Mouse (Mus musculus) embryonic facial prominence, embryonic 11.5 days (tissue): ENCODE results near the gene Nos3. TPM values are rescaled to one million over a fixed set of nuclear protein-coding genes. Genes with fewer than 3 reads are reported as not detected.
A peak's percentile ranks its signal among the peaks of the same experiment; 100 is the strongest.

Experiments used
- ATAC-seq: fragments of 200-750 bp; cut with Nextera tagmentation; replicated peaks from 2 replicates; pipeline ENCODE4 v1.8.0; 2017; ENCODE audit warnings: low read depth; ENCODE audit not compliant: insufficient number of reproducible peaks, low FRiP score, low TSS enrichment
- DNase-seq: peaks from one replicate; pipeline ENCODE4 v3.0.0-alpha.2; 2015; ENCODE audit warnings: low spot score
- H3K27ac ChIP-seq: fragments of 300-500 bp; sonication (generic); replicated peaks from 2 replicates; pipeline ENCODE4 v1.5.1; 2014; ENCODE audit warnings: mild to moderate bottlenecking, low read depth, low read length, control low read depth
- H3K27me3 ChIP-seq: fragments of 300-500 bp; sonication (generic); 2 replicates; pipeline ENCODE4 v1.6.1; 2014; ENCODE audit warnings: mild to moderate bottlenecking, low read length, moderate library complexity, mixed read lengths; ENCODE audit not compliant: control insufficient read depth, insufficient read depth
- H3K36me3 ChIP-seq: fragments of 300-500 bp; sonication (generic); replicated peaks from 2 replicates; pipeline ENCODE4 v1.6.1; 2014; ENCODE audit warnings: low read depth, mild to moderate bottlenecking, low read length, moderate library complexity, mixed read lengths; ENCODE audit not compliant: control insufficient read depth, insufficient read depth
- H3K4me1 ChIP-seq: fragments of 300-500 bp; sonication (generic); 2 replicates; pipeline ENCODE4 v1.6.1; 2014; ENCODE audit warnings: low read length, mixed read lengths; ENCODE audit not compliant: control insufficient read depth, insufficient read depth
- H3K4me2 ChIP-seq: fragments of 300-500 bp; sonication (generic); 2 replicates; pipeline ENCODE4 v1.6.1; 2014; ENCODE audit warnings: low read depth, mild to moderate bottlenecking, control low read depth, low read length, moderate library complexity
- H3K4me3 ChIP-seq: fragments of 300-500 bp; sonication (generic); 2 replicates; pipeline ENCODE4 v1.5.1; 2014; ENCODE audit warnings: low read depth, low read length, control low read depth
- H3K9ac ChIP-seq: fragments of 300-500 bp; sonication (generic); replicated peaks from 2 replicates; pipeline ENCODE4 v1.6.1; 2014; ENCODE audit warnings: mild to moderate bottlenecking, control low read depth, low read length
- H3K9me3 ChIP-seq: fragments of 300-500 bp; sonication (generic); replicated peaks from 2 replicates; pipeline ENCODE4 v1.6.1; 2016; ENCODE audit warnings: mild to moderate bottlenecking, low read length, inconsistent platforms, mixed read lengths; ENCODE audit not compliant: control insufficient read depth
- whole genome bisulfite sequencing: fragments of 180-500 bp; shearing (Covaris S2); extraction: QIAGEN DNeasy Blood & Tissue Kit; methylation state at CpG from one replicate; pipeline ENCODE4 v1.1.7; 2014; 5-methylcytosine and 5-hydroxymethylcytosine counted together
- polyA plus RNA-seq: library from polyadenylated mRNA; unstranded; fragments of >200 nt; fragmentation: Nextera tagmentation; extraction: Ambion mirVana; gene quantifications from 2 replicates; pipeline ENCODE4 v1.2.1, GENCODE M21; 2014

Nos3 gene
- polyA plus RNA-seq: 3.2 and 4.2 TPM in 2 replicates

- H3K9ac ChIP-seq: no peak within 1 kb of the TSS; the same call in 1 of the 2 replicates
- 0 out of 2 replicates have a peak within 1 kb of the TSS, but pooled peaks have one; percentile 6 for H3K4me3 ChIP-seq
- no peaks in the 10 kb centered on the region for H3K9me3 ChIP-seq
- H3K4me2 ChIP-seq: no peak within 1 kb of the TSS; the same call in 1 of the 2 replicates
- H3K36me3 ChIP-seq: no peaks in the 10 kb centered on the region
- ATAC-seq (no peak), DNase-seq (no peak)
- no peak within 1 kb of the TSS for H3K27ac ChIP-seq
- WGBS: 42% methylated on average over 12 of the region's 12 CpGs
- no peaks in the 10 kb centered on the region for H3K4me1 ChIP-seq
- no peaks in the 10 kb centered on the region for H3K27me3 ChIP-seq
Measured at GRCm38 (mm10) chr5:24364508-24364907, at the start of gene Nos3. Gene Nos3, plus strand, starts transcription at chr5:24364810.

GRCm38 (mm10) chr5:24319776-24320466 is 44.7 kb upstream of the Nos3 start:
- Histone ChIP-seq H3K9ac (peak overlapping the region; percentile 25; the same call in 1 of the 2 replicates), H3K4me3 (no peak overlapping the region), H3K4me1 (peaks cover 8% of the 10 kb centered on the region), H3K27me3 (no peaks in the 10 kb centered on the region), H3K9me3 (no peaks in the 10 kb centered on the region), H3K36me3 (no peaks in the 10 kb centered on the region), H3K4me2 (peak overlapping the region; percentile 21), H3K27ac (no peak overlapping the region)
- peak; percentile 67 for DNase-seq
- whole genome bisulfite sequencing: 10% methylated on average over 13 of the region's 13 CpGs
- ATAC-seq: no peak

- no peak overlapping the region for H3K4me3 ChIP-seq
- no peaks in the 10 kb centered on the region for H3K9me3 ChIP-seq
- WGBS: 34% methylated on average over 6 of the region's 6 CpGs
- no peaks in the 10 kb centered on the region for H3K36me3 ChIP-seq
- H3K4me2 ChIP-seq: peak overlapping the region; percentile 21
- H3K27me3 ChIP-seq: no peaks in the 10 kb centered on the region
- no peak overlapping the region for H3K27ac ChIP-seq
- H3K4me1 ChIP-seq: peaks cover 8% of the 10 kb centered on the region
- peak overlapping the region; percentile 25; the same call in 1 of the 2 replicates for H3K9ac ChIP-seq
- DNase-seq (no peak), ATAC-seq (no peak)
Measured at GRCm38 (mm10) chr5:24320467-24320813, 44.2 kb upstream of the Nos3 start.

GRCm38 (mm10) chr5:24320894-24321293 is 43.7 kb upstream of the Nos3 start:
- Histone ChIP-seq H3K36me3 (no peaks in the 10 kb centered on the region), H3K27ac (no peak overlapping the region), H3K27me3 (no peaks in the 10 kb centered on the region), H3K4me2 (no peak overlapping the region; the same call in none of the 2 replicates), H3K9ac (0 out of 2 replicates have a peak overlapping the region, but pooled peaks have one; percentile 41), H3K4me1 (peaks cover 8% of the 10 kb centered on the region), H3K4me3 (no peak overlapping the region), H3K9me3 (no peaks in the 10 kb centered on the region)
- ATAC-seq (no peak), DNase-seq (no peak)
- WGBS: 58% methylated on average over 5 of the region's 5 CpGs

- Histone ChIP-seq H3K27me3 (no peaks in the 10 kb centered on the region), H3K9ac (peak overlapping the region; percentile 54), H3K4me3 (no peak overlapping the region), H3K9me3 (no peaks in the 10 kb centered on the region), H3K4me2 (peak overlapping the region; percentile 43), H3K36me3 (no peaks in the 10 kb centered on the region), H3K4me1 (peaks cover 8% of the 10 kb centered on the region), H3K27ac (0 out of 2 replicates have a peak overlapping the region, but pooled peaks have one; percentile 28)
- DNase-seq (peak; percentile 48), ATAC-seq (peak; percentile 53)
- 9% methylated on average over 18 of the region's 22 CpGs for WGBS
Measured at GRCm38 (mm10) chr5:24321711-24322682, 42.6 kb upstream of the Nos3 start.

- no peaks in the 10 kb centered on the region for H3K27me3 ChIP-seq
Measured at GRCm38 (mm10) chr5:24325251-24325650, 39.4 kb upstream of the Nos3 start.

DNA sequence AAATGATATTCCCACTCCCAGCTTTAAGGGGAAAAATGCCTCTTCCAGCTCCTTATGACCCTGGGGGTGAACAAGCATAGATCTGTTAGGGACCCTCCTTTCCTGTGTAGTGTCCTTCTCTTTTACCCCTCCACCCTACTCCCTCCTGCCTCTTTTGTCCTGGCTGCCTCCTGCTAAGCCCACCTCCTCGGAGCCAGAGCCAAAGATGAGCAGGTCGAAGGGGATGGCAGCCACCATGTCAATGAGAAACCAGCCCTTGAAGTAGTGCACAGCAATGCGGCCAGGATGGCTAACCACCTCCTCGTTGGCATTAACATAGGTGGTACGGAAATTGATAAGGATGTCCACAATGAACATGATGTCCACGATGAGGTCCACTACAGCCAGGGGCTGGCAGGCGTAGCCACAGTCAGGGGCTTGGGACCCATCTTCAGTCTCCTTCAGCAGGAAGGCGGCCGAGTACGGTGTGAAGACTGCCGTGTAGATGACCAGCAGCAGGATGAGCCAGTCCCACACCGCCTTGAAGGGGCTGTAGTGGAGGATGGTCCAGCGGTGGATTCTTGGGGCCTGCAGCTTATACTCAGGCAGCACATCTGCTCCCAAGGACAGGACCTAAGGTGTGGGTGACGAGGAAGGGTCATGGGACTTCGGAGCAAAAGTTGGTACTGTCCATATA is 38.3 kb upstream of the Nos3 start:
- Histone ChIP-seq H3K9ac (no peak overlapping the region), H3K27me3 (no peaks in the 10 kb centered on the region)

More at GRCm38 (mm10) chr5:24325251-24325650, 39.4 kb upstream of the Nos3 start:
- Histone ChIP-seq H3K4me2 (no peak overlapping the region), H3K27ac (no peak overlapping the region), H3K4me1 (peaks cover 17% of the 10 kb centered on the region), H3K9ac (no peak overlapping the region), H3K36me3 (no peaks in the 10 kb centered on the region), H3K4me3 (no peak overlapping the region), H3K9me3 (no peaks in the 10 kb centered on the region)
- DNase-seq: no peak
- ATAC-seq: no peak
- WGBS: 39% methylated on average over 14 of the region's 14 CpGs

More for the DNA sequence above, 38.3 kb upstream of the Nos3 start:
- Histone ChIP-seq H3K4me2 (no peak overlapping the region), H3K27ac (no peak overlapping the region), H3K4me3 (no peak overlapping the region), H3K4me1 (peaks cover 17% of the 10 kb centered on the region), H3K36me3 (no peaks in the 10 kb centered on the region), H3K9me3 (no peaks in the 10 kb centered on the region)
- DNase-seq (no peak), ATAC-seq (no peak)
- 90% methylated on average over 15 of the region's 15 CpGs for WGBS
